Mouse (Mus musculus) hindbrain, embryonic 13.5 days (tissue): ENCODE data around the gene Pdlim5. TPM values are rescaled to one million over a fixed set of nuclear protein-coding genes. Genes with fewer than 3 reads are reported as not detected.
A peak's percentile ranks its signal among the peaks of the same experiment; 100 is the strongest.

Source experiments
- ATAC-seq: fragments of 200-750 bp; cut with Nextera tagmentation; 2 replicates; pipeline ENCODE4 v1.8.0; 2017; ENCODE audit warnings: moderate TSS enrichment; ENCODE audit not compliant: low FRiP score
- H3K27ac ChIP-seq: fragments of 300-500 bp; sonication (generic); 2 replicates; pipeline ENCODE4 v1.5.1; 2015; ENCODE audit warnings: inconsistent platforms, mild to moderate bottlenecking, moderate library complexity
- H3K27me3 ChIP-seq: fragments of 300-500 bp; sonication (generic); 2 replicates; pipeline ENCODE4 v1.6.1; 2015; ENCODE audit warnings: mild to moderate bottlenecking, inconsistent platforms
- H3K36me3 ChIP-seq: fragments of 300-500 bp; sonication (generic); 2 replicates; pipeline ENCODE4 v1.6.1; 2015; ENCODE audit warnings: mild to moderate bottlenecking, inconsistent platforms
- H3K4me1 ChIP-seq: fragments of 300-500 bp; sonication (generic); replicated peaks from 2 replicates; pipeline ENCODE4 v1.6.1; 2015; ENCODE audit warnings: inconsistent platforms
- H3K4me2 ChIP-seq: fragments of 300-500 bp; sonication (generic); 2 replicates; pipeline ENCODE4 v1.6.1; 2015; ENCODE audit warnings: inconsistent platforms, mild to moderate bottlenecking, moderate library complexity
- H3K4me3 ChIP-seq: fragments of 300-500 bp; sonication (generic); 2 replicates; pipeline ENCODE4 v1.5.1; 2015; ENCODE audit warnings: mild to moderate bottlenecking, inconsistent platforms
- H3K9ac ChIP-seq: fragments of 300-500 bp; sonication (generic); 2 replicates; pipeline ENCODE4 v1.6.1; 2015; ENCODE audit warnings: mild to moderate bottlenecking, inconsistent platforms
- H3K9me3 ChIP-seq: fragments of 300-500 bp; sonication (generic); 2 replicates; pipeline ENCODE4 v1.6.1; 2016; ENCODE audit warnings: inconsistent platforms
- WGBS: fragments of 180-500 bp; shearing (Covaris S2); methylation state at CpG from one replicate; pipeline ENCODE4 v1.1.7; 2015; 5-methylcytosine and 5-hydroxymethylcytosine counted together
- polyA plus RNA-seq: library from polyadenylated mRNA; unstranded; fragments of >200 nt; fragmentation: Nextera tagmentation; extraction: Ambion mirVana; gene quantifications from 2 replicates; pipeline ENCODE4 v1.2.1, GENCODE M21; 2015

Gene Pdlim5
- polyA plus RNA-seq, 1 experiment from 2014 or later: 15.0 TPM

GRCm38 (mm10) chr3:142330425-142330824 is 65.1 kb downstream of the Pdlim5 start:
- no peaks in the 10 kb centered on the region for H3K36me3 ChIP-seq
- H3K27me3 ChIP-seq: no peaks in the 10 kb centered on the region
- no peaks in the 10 kb centered on the region for H3K9me3 ChIP-seq
- no peak overlapping the region for H3K9ac ChIP-seq
- WGBS: 89% methylated on average over 3 of the region's 3 CpGs
- no peak overlapping the region for H3K4me3 ChIP-seq
- H3K4me2 ChIP-seq: no peak overlapping the region
- H3K27ac ChIP-seq: no peak overlapping the region
- no peaks in the 10 kb centered on the region for H3K4me1 ChIP-seq
- ATAC-seq: no peak

GRCm38 (mm10) chr3:142323592-142323991 is 71.9 kb downstream of the Pdlim5 start:
- no peak for ATAC-seq
- H3K4me3 ChIP-seq: no peak overlapping the region
- H3K4me1 ChIP-seq: 0 out of 2 replicates have a peak, but pooled peaks cover 3% of the 10 kb centered on the region
- 74% methylated on average over 6 of the region's 6 CpGs for WGBS
- no peak overlapping the region for H3K4me2 ChIP-seq
- no peaks in the 10 kb centered on the region for H3K9me3 ChIP-seq
- H3K27me3 ChIP-seq: no peaks in the 10 kb centered on the region
- H3K9ac ChIP-seq: no peak overlapping the region
- H3K27ac ChIP-seq: no peak overlapping the region
- H3K36me3 ChIP-seq: no peaks in the 10 kb centered on the region

DNA sequence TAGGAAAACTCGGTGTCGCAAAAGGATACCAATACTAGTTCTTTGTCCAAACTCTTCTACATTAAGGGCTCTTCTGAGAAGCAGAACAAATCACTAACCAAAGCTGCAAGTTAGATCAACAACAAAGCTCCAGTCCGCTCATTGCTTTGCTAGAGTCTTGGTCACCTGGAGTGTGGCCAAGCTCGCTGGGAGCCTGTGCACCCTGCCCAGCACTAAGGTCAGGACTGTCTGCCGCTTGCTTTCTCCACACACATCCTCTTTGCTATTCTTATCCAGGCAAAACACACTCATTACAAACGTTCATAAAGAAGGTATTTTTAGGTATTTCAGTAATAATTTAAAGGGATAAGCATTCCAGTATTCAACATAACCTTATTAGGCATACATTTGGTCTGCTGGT is 73.6 kb downstream of the Pdlim5 start:
- Histone ChIP-seq H3K4me3 (no peak overlapping the region), H3K9me3 (no peaks in the 10 kb centered on the region), H3K9ac (no peak overlapping the region), H3K4me2 (no peak overlapping the region), H3K27ac (no peak overlapping the region), H3K36me3 (no peaks in the 10 kb centered on the region), H3K27me3 (no peaks in the 10 kb centered on the region), H3K4me1 (0 out of 2 replicates have a peak, but pooled peaks cover 3% of the 10 kb centered on the region)
- no peak for ATAC-seq
- 66% methylated on average over 6 of the region's 6 CpGs for whole genome bisulfite sequencing

GRCm38 (mm10) chr3:142318147-142318546 is 77.3 kb downstream of the Pdlim5 start:
- ATAC-seq: peak; percentile 94
- 0 out of 2 replicates have a peak overlapping the region, but pooled peaks have one; percentile 12 for H3K27ac ChIP-seq
- whole genome bisulfite sequencing: 7% methylated on average over 2 of the region's 2 CpGs
- H3K36me3 ChIP-seq: no peaks in the 10 kb centered on the region
- no peak overlapping the region for H3K4me3 ChIP-seq
- H3K9ac ChIP-seq: no peak overlapping the region
- H3K9me3 ChIP-seq: no peaks in the 10 kb centered on the region
- H3K4me1 ChIP-seq: peaks cover 3% of the 10 kb centered on the region; the same call in 1 of the 2 replicates
- no peaks in the 10 kb centered on the region for H3K27me3 ChIP-seq
- H3K4me2 ChIP-seq: no peak overlapping the region

GRCm38 (mm10) chr3:142316138-142316740 is 79.3 kb downstream of the Pdlim5 start:
- no peaks in the 10 kb centered on the region for H3K36me3 ChIP-seq
- 36% methylated on average over 2 of the region's 2 CpGs for WGBS
- ATAC-seq: peak; percentile 68; the same call in 1 of the 2 replicates
- no peak overlapping the region for H3K27ac ChIP-seq
- H3K27me3 ChIP-seq: no peaks in the 10 kb centered on the region
- H3K4me2 ChIP-seq: no peak overlapping the region
- no peaks in the 10 kb centered on the region; the same call in 1 of the 2 replicates for H3K4me1 ChIP-seq
- H3K9me3 ChIP-seq: no peaks in the 10 kb centered on the region
- no peak overlapping the region for H3K4me3 ChIP-seq
- no peak overlapping the region for H3K9ac ChIP-seq

GRCm38 (mm10) chr3:142311075-142311474 is 84.4 kb downstream of the Pdlim5 start:
- no peak overlapping the region for H3K27ac ChIP-seq
- H3K4me3 ChIP-seq: no peak overlapping the region
- H3K9ac ChIP-seq: no peak overlapping the region
- H3K36me3 ChIP-seq: no peaks in the 10 kb centered on the region
- H3K9me3 ChIP-seq: no peaks in the 10 kb centered on the region
- peak; percentile 74; the same call in 1 of the 2 replicates for ATAC-seq
- H3K4me2 ChIP-seq: no peak overlapping the region
- no peaks in the 10 kb centered on the region for H3K27me3 ChIP-seq
- 50% methylated on average over 2 of the region's 2 CpGs for WGBS
- H3K4me1 ChIP-seq: peaks cover 6% of the 10 kb centered on the region

DNA sequence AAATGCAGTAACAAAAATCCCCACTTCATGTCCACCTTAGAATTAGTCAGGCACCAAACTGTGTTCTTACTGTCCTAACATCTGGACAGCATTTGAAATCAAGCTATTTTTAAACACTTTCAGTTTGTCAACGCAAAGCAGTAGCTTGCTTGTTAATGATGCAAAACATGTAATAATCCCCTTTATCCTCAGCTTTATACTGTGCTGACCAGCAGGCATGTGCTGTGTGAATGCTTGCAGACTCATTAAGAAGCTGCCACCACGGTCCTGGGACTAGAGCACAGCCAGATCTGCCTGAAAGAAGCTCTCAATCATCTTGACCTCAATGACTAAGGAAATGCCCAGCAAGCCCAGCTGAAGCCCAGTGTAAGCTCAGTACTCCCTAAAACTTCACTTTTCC is 85.0 kb downstream of the Pdlim5 start:
- ATAC-seq: peak; percentile 80
- H3K27me3 ChIP-seq: no peaks in the 10 kb centered on the region
- H3K4me2 ChIP-seq: no peak overlapping the region
- H3K4me3 ChIP-seq: no peak overlapping the region
- no peaks in the 10 kb centered on the region for H3K36me3 ChIP-seq
- no peaks in the 10 kb centered on the region for H3K9me3 ChIP-seq
- peaks cover 6% of the 10 kb centered on the region for H3K4me1 ChIP-seq
- no peak overlapping the region for H3K9ac ChIP-seq
- 18% methylated on average over 2 of the region's 2 CpGs for WGBS
- H3K27ac ChIP-seq: no peak overlapping the region

DNA sequence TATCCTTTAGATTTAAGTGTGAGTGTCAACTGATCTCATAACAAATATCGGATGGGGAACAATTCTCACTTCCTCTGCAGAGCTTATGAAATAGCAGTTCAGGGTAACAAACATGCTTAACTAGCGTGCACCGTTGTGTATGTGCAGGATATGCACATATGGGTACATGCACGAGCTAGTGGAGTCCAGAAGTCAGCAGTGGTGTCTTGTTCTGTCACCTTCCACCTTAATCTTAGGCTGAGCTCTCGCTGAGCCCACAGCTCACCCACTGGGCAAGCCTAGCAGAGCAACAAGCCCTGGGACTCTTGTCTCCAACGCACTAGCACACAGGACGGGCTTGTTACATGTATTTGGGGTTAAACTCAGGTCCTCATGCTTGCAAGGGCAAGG is 100.2 kb downstream of the Pdlim5 start:
- H3K4me3 ChIP-seq: no peak overlapping the region
- H3K4me1 ChIP-seq: no peaks in the 10 kb centered on the region
- no peaks in the 10 kb centered on the region for H3K9me3 ChIP-seq
- H3K36me3 ChIP-seq: no peaks in the 10 kb centered on the region
- H3K27ac ChIP-seq: no peak overlapping the region
- WGBS: 89% methylated on average over 7 of the region's 7 CpGs
- no peaks in the 10 kb centered on the region for H3K27me3 ChIP-seq
- ATAC-seq: no peak
- no peak overlapping the region for H3K4me2 ChIP-seq
- no peak overlapping the region for H3K9ac ChIP-seq

GRCm38 (mm10) chr3:142294616-142295286 is 100.7 kb downstream of the Pdlim5 start:
- peak; percentile 79 for ATAC-seq
- Histone ChIP-seq H3K4me3 (no peak overlapping the region), H3K9me3 (no peaks in the 10 kb centered on the region), H3K4me2 (no peak overlapping the region), H3K27ac (no peak overlapping the region), H3K9ac (no peak overlapping the region), H3K27me3 (no peaks in the 10 kb centered on the region), H3K4me1 (no peaks in the 10 kb centered on the region), H3K36me3 (no peaks in the 10 kb centered on the region)
- 25% methylated on average over 7 of the region's 7 CpGs for WGBS

DNA sequence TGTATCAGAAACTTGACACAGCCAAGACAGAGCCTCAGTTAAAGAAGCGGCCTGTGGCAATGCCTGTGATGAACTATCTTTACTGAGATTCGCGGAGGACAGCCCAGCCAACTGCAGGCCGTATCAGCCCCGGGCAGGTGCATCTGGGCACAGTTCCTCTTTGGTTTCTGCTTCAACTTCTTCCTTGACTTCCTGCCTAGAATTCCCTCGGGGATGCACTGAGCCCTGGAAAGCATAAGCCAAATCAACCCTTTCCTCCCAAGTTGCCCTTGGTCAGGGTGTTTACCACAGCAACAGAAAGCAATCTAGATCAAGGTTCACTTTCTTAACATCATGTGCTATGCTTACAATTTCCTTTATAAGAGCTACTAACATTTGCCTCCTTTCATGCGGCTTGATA is 101.9 kb downstream of the Pdlim5 start:
- H3K27ac ChIP-seq: no peak overlapping the region
- no peaks in the 10 kb centered on the region for H3K4me1 ChIP-seq
- H3K4me3 ChIP-seq: no peak overlapping the region
- no peaks in the 10 kb centered on the region for H3K27me3 ChIP-seq
- H3K9me3 ChIP-seq: no peaks in the 10 kb centered on the region
- H3K9ac ChIP-seq: no peak overlapping the region
- 87% methylated on average over 7 of the region's 7 CpGs for WGBS
- ATAC-seq: no peak
- H3K4me2 ChIP-seq: no peak overlapping the region
- no peaks in the 10 kb centered on the region for H3K36me3 ChIP-seq

DNA sequence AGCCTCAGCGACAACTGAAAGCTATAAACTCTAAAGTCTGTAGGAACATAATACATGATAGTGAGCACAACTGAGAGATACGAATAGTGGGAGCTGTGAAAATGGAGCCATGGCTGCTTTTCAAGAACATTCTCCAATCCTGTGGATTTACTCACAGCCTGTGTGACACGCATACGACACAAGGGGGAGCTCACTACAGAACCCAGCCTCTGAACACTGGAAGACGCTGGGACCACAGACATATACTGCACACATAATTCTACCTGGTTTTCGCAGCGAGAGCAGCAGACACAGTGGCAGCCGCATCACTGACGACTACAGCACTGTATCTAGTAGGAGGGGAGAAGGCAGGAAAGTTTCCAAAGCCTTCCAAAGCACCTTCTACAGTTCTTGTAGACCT is 112.8 kb downstream of the Pdlim5 start:
- H3K9me3 ChIP-seq: no peaks in the 10 kb centered on the region
- H3K4me2 ChIP-seq: peak overlapping the region; percentile 32; the same call in 1 of the 2 replicates
- H3K9ac ChIP-seq: no peak overlapping the region
- H3K27ac ChIP-seq: no peak overlapping the region
- H3K36me3 ChIP-seq: no peaks in the 10 kb centered on the region
- 50% methylated on average over 9 of the region's 9 CpGs for WGBS
- H3K27me3 ChIP-seq: no peaks in the 10 kb centered on the region
- ATAC-seq: peak; percentile 83
- no peak overlapping the region for H3K4me3 ChIP-seq
- H3K4me1 ChIP-seq: no peaks in the 10 kb centered on the region

DNA sequence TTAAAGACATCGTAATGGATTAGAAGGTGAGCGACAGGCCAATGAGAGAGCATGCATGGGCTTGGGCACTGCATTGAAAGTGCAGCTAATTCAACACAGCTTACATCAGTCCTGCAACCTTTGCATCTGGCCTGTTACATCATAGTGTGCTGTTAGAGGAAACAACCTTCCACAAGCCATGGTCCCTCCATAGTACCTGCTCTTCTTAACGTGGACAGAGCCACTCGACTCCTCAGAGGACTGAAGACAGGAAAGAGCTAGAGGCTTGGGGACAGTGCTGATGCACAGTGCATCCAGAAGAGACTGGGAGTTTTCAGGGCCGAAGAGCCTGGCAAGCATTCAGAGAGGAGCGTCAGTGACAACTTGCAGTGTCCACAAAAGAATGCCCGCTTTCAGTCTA is 113.8 kb downstream of the Pdlim5 start:
- no peak for ATAC-seq
- no peak overlapping the region for H3K27ac ChIP-seq
- WGBS: 80% methylated on average over 7 of the region's 7 CpGs
- no peaks in the 10 kb centered on the region for H3K4me1 ChIP-seq
- H3K9me3 ChIP-seq: no peaks in the 10 kb centered on the region
- no peaks in the 10 kb centered on the region for H3K27me3 ChIP-seq
- no peak overlapping the region for H3K9ac ChIP-seq
- H3K4me2 ChIP-seq: no peak overlapping the region
- no peaks in the 10 kb centered on the region for H3K36me3 ChIP-seq
- no peak overlapping the region for H3K4me3 ChIP-seq

DNA sequence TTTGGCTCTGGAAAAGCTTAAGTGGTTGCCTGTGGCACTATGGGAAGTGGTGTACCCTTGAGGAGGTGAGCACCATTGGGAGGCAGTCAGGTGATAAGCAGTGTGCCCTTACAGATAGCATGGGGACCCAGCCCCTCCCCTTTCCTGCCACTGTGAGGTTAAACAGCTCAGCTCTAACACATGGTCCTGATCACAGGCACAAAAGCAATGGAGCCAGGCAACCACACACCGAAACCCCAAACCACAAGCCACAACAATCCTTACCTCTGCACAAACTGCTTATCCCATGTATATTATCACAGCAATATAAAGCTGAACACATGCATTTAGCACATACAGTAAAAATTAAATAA is 114.4 kb downstream of the Pdlim5 start:
- 92% methylated on average over 1 of the region's 1 CpGs for WGBS
- H3K4me1 ChIP-seq: no peaks in the 10 kb centered on the region

More for the DNA sequence above, 114.4 kb downstream of the Pdlim5 start:
- no peak for ATAC-seq
- H3K27me3 ChIP-seq: no peaks in the 10 kb centered on the region
- no peak overlapping the region for H3K4me3 ChIP-seq
- H3K4me2 ChIP-seq: no peak overlapping the region
- H3K9ac ChIP-seq: no peak overlapping the region
- H3K36me3 ChIP-seq: no peaks in the 10 kb centered on the region
- H3K27ac ChIP-seq: no peak overlapping the region
- H3K9me3 ChIP-seq: no peaks in the 10 kb centered on the region
